Mouse (Mus musculus) bone marrow, adult 2 months (tissue): Measurements from ENCODE around the gene Prss28. TPM values are rescaled to one million over a fixed set of nuclear protein-coding genes. Genes with fewer than 3 reads are reported as not detected.

ENCODE experiments used
- H3K27ac ChIP-seq: fragments of 200-500 bp; 2 replicates; pipeline ENCODE4 v1.5.1; 2012; ENCODE audit warnings: low read depth, mild to moderate bottlenecking, control low read depth, inconsistent platforms, low read length; ENCODE audit not compliant: control insufficient read depth, poor library complexity, insufficient read depth
- H3K4me1 ChIP-seq: fragments of 200-500 bp; 2 replicates; pipeline ENCODE4 v1.6.1; 2011; ENCODE audit warnings: low read length; ENCODE audit not compliant: control insufficient read depth, insufficient read depth
- H3K4me3 ChIP-seq: fragments of 200-500 bp; replicated peaks from 2 replicates; pipeline ENCODE3; 2011; ENCODE audit warnings: mild to moderate bottlenecking, low read depth, low read length, control low read depth; ENCODE audit not compliant: control insufficient read depth
- CTCF ChIP-seq: fragments of 200-500 bp; IDR thresholded peaks from 2 replicates; pipeline ENCODE4 v1.5.1; 2011; ENCODE audit warnings: low read length, control low read depth; ENCODE audit not compliant: control insufficient read depth, insufficient read depth
- POLR2A ChIP-seq: fragments of 200-500 bp; IDR thresholded peaks from 2 replicates; pipeline ENCODE4 v1.6.1; 2011; ENCODE audit warnings: low read depth, mild to moderate bottlenecking, control low read depth, low read length, borderline replicate concordance; ENCODE audit not compliant: control insufficient read depth
- WGBS: fragments of 180-500 bp; shearing (Covaris S2); methylation state at CpG from one replicate; pipeline ENCODE4 v1.1.7; 2018; 5-methylcytosine and 5-hydroxymethylcytosine counted together
- polyA plus RNA-seq: library from polyadenylated mRNA; stranded (reverse); fragments of >200 nt; gene quantifications from 2 replicates; pipeline ENCODE4 v1.2.4, GENCODE M21; 2011; ENCODE audit warnings: low replicate concordance; ENCODE audit not compliant: missing spikeins, insufficient read depth, insufficient read length

Prss28 gene
- polyA plus RNA-seq, result 1.7 TPM in 1 of 2 replicates, not detected in the other

- TF ChIP-seq POLR2A (no peak), CTCF (no peak)
- WGBS, result 49% methylated on average over 4 of the region's 4 CpGs
- H3K4me1 ChIP-seq, result no peaks in the 10 kb centered on the region
- H3K27ac ChIP-seq, result no peak within 1 kb of the TSS
- H3K4me3 ChIP-seq, result no peak within 1 kb of the TSS
These were observed at the start of gene Prss28 for GRCm38 (mm10) chr17:25308346-25308745. Gene Prss28, plus strand, starts transcription at chr17:25308646.

DNA sequence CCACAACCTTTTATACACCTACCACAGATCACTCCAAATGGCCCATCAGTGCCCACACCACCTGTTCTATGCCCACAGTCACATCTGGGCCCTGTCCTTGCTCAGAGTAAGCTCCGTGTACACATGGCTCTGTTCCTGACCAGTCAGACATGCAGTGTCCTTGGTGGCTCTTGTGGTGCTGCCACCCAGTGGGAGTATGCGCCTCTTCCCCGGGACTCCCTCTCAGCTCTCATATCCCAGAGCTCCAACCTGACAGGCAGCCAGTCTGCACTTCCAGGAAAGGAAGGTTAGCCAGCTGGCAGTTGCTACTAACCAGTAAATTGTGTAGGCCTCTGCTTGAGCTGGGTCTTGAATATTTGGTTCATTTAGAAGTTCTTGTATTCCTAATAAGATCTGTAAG is 44.0 kb upstream of the Prss28 start:
- H3K4me1 ChIP-seq, result no peaks in the 10 kb centered on the region
- WGBS, result 57% methylated on average over 3 of the region's 3 CpGs
- H3K4me3 ChIP-seq, result no peak overlapping the region
- no peak for TF ChIP-seq POLR2A
- no peak overlapping the region for H3K27ac ChIP-seq

GRCm38 (mm10) chr17:25270795-25271335 is 37.6 kb upstream of the Prss28 start:
- Histone ChIP-seq H3K27ac (no peak overlapping the region), H3K4me1 (peaks cover 4% of the 10 kb centered on the region), H3K4me3 (no peak overlapping the region)
- TF ChIP-seq POLR2A (no peak), CTCF (no peak)
- WGBS, result 72% methylated on average over 2 of the region's 2 CpGs

- Histone ChIP-seq H3K27ac (peak overlapping the region; percentile 98), H3K4me3 (peak overlapping the region; percentile 91), H3K4me1 (peaks cover 4% of the 10 kb centered on the region)
- under 1% methylated on average over 10 of the region's 10 CpGs for WGBS
- TF ChIP-seq POLR2A, result no peak
- no peak for TF ChIP-seq CTCF
These were observed 36.1 kb upstream of the Prss28 start for GRCm38 (mm10) chr17:25272326-25272725.

GRCm38 (mm10) chr17:25272951-25273705 is 35.3 kb upstream of the Prss28 start:
- H3K4me3 ChIP-seq, result peak overlapping the region; percentile 91
- TF ChIP-seq CTCF, result no peak
- peak; percentile 79; the same call in 1 of the 2 replicates for TF ChIP-seq POLR2A
- peaks cover 4% of the 10 kb centered on the region for H3K4me1 ChIP-seq
- peak overlapping the region; percentile 98 for H3K27ac ChIP-seq
- WGBS, result under 1% methylated on average over 92 of the region's 92 CpGs

DNA sequence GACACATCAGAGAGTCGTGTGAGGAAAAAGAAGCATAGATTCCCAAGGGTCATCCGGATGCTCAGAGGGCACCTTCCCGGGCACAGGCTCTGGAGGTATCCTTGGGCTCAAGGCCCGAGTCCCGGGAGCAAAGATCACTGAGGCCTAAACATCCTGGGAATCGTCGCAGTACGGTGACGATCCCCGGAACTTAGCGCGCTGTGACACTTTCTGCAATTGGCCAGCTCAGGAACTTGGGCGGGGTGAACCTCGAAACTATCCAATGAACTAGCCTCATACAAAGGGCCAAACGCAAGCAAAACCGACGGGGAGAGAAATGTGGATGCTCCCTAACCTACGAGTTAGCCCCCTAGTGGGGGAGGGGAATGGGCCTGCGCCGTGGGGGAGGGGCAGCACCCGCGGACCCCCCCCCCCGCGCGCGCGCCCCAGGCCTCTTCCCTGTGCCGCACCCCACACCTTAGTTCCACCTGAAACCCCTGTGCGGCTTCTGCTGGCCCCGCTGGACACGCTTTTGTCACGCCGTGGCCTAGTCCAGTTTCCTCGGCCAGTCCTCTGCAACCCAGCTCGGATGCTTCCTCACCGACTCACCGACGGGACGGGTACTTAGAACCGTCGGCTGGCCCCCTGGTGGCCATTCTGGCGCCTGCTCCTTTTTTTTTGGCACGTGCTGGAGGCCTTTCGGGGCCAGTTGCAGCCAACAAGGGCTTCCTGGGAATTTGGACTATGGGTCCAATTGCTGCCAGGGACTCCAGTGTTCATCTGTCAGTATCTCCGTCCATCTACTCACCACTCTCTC is 34.5 kb upstream of the Prss28 start:
- 1% methylated on average over 43 of the region's 45 CpGs for WGBS
- Histone ChIP-seq H3K27ac (peak overlapping the region; percentile 98), H3K4me3 (peak overlapping the region; percentile 91), H3K4me1 (peaks cover 4% of the 10 kb centered on the region)
- peak; percentile 74; the same call in 1 of the 2 replicates for TF ChIP-seq POLR2A
- TF ChIP-seq CTCF, result peak; percentile 73

GRCm38 (mm10) chr17:25274571-25275346 is 33.7 kb upstream of the Prss28 start, which contains the start of gene Ube2i:
Gene Ube2i, minus strand, starts transcription at chr17:25274622.
- no peak for TF ChIP-seq CTCF
- no peak for TF ChIP-seq POLR2A
- WGBS, result 75% methylated on average over 9 of the region's 9 CpGs
- H3K4me3 ChIP-seq, result peak within 1 kb of the TSS; percentile 91
- H3K27ac ChIP-seq, result peak within 1 kb of the TSS; percentile 98
- H3K4me1 ChIP-seq, result peaks cover 4% of the 10 kb centered on the region
